Mouse (Mus musculus): Measurements from ENCODE around the gene Ppp1r9b.

DNA sequence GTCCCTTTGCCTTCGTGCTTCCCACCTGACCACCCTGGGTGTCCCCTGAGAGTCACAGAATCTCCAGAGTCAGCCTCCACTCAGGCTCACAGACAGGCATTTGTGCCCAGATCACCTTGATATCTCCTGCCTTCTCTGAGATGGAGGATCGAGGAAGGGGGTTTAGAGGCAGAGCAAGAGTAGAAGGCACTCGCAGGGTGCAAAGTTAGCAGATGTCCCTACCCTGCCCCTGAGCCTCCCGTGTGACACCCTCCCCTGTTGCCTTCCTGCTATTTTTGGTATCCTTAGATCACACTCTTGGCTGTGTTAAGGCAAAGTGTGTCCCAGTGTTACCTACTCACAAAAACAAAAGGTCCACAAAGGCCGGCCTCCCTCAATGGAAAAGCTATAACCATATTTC lies 14.6 kb upstream of the Ppp1r9b start, which contains the start of gene Sgca:
- TF ChIP-seq CTCF (IDR thresholded peaks at IDR 0.05; ENCODE audit: low read depth, low read length), result no peak
- TF ChIP-seq POLR2A (IDR thresholded peaks at IDR 0.05; ENCODE audit: extremely low read depth, insufficient read depth, low read length), result no peak
